Mouse (Mus musculus): ENCODE data around the gene Cst7.

Gene Cst7

GRCm38 (mm10) chr2:150627140-150627539 is 56.9 kb downstream of the Cst7 start:
- no peak for DNase-seq
